Mouse (Mus musculus) ES-Bruce4 (cell line): ENCODE data around the gene Lpin1. TPM values are rescaled to one million over a fixed set of nuclear protein-coding genes. Genes with fewer than 3 reads are reported as not detected.

Experiments used
- H3K27ac ChIP-seq: 2 replicates; pipeline ENCODE4 v1.5.1; 2012; ENCODE audit warnings: low read length, inconsistent platforms; ENCODE audit not compliant: insufficient read depth
- H3K27me3 ChIP-seq: 2 replicates; pipeline ENCODE4 v1.6.1; 2012; ENCODE audit warnings: mild to moderate bottlenecking, low read length, inconsistent platforms; ENCODE audit not compliant: control insufficient read depth, poor library complexity, insufficient read depth, severe bottlenecking
- H3K36me3 ChIP-seq: 2 replicates; pipeline ENCODE4 v1.6.1; 2012; ENCODE audit warnings: inconsistent platforms, mild to moderate bottlenecking, low read length, moderate library complexity; ENCODE audit not compliant: control insufficient read depth, poor library complexity, insufficient read depth, severe bottlenecking
- H3K4me1 ChIP-seq: one replicate; pipeline ENCODE4 v1.8.1; 2011; ENCODE audit warnings: low read length; ENCODE audit not compliant: control insufficient read depth, insufficient read depth
- H3K4me3 ChIP-seq: 2 replicates; pipeline ENCODE4 v1.5.1; 2011; ENCODE audit warnings: low read depth, mild to moderate bottlenecking, low read length
- H3K9ac ChIP-seq: 2 replicates; pipeline ENCODE4 v1.6.1; 2012; ENCODE audit warnings: low read depth, mild to moderate bottlenecking, inconsistent platforms; ENCODE audit not compliant: poor library complexity, severe bottlenecking
- H3K9me3 ChIP-seq: replicated peaks from 2 replicates; pipeline ENCODE4 v1.6.1; 2012; ENCODE audit warnings: mild to moderate bottlenecking, low read length, inconsistent platforms; ENCODE audit not compliant: control insufficient read depth, poor library complexity, insufficient read depth, severe bottlenecking
- CTCF ChIP-seq: IDR thresholded peaks from one replicate; pipeline ENCODE4 v1.8.1; 2011; ENCODE audit warnings: low read depth, low read length
- EP300 ChIP-seq: IDR thresholded peaks from 2 replicates; pipeline ENCODE4 v1.6.1; 2011; ENCODE audit warnings: low read depth, low read length; ENCODE audit not compliant: insufficient read depth
- POLR2A ChIP-seq: IDR thresholded peaks from one replicate; pipeline ENCODE4 v1.8.1; 2011; ENCODE audit warnings: low read length; ENCODE audit not compliant: insufficient read depth
- polyA plus RNA-seq: library from polyadenylated mRNA; stranded (reverse); fragments of >200 nt; gene quantifications from 2 replicates; pipeline ENCODE4 v1.2.4, GENCODE M21; 2011; ENCODE audit warnings: low read depth; ENCODE audit not compliant: missing spikeins, insufficient read depth, insufficient read length

Gene Lpin1
- polyA plus RNA-seq, 1 experiment: 33.3 TPM

- peaks cover 1% of the 10 kb centered on the region for H3K4me1 ChIP-seq
- no peaks in the 10 kb centered on the region for H3K9me3 ChIP-seq
- no peak overlapping the region for H3K4me3 ChIP-seq
- H3K27me3 ChIP-seq: no peaks in the 10 kb centered on the region
- no peak overlapping the region for H3K9ac ChIP-seq
- TF ChIP-seq EP300 (no peak), POLR2A (no peak), CTCF (no peak)
- no peaks in the 10 kb centered on the region for H3K36me3 ChIP-seq
- H3K27ac ChIP-seq: no peak overlapping the region
Observed at GRCm38 (mm10) chr12:16512991-16513390, 97.8 kb downstream of the Lpin1 start.

GRCm38 (mm10) chr12:16509122-16509752, 101.5 kb downstream of the Lpin1 start:
- no peaks in the 10 kb centered on the region for H3K36me3 ChIP-seq
- H3K27ac ChIP-seq: no peak overlapping the region
- H3K27me3 ChIP-seq: no peaks in the 10 kb centered on the region
- H3K4me1 ChIP-seq: peaks cover 1% of the 10 kb centered on the region
- TF ChIP-seq CTCF (peak; percentile 53), EP300 (no peak), POLR2A (no peak)
- no peak overlapping the region for H3K4me3 ChIP-seq
- no peaks in the 10 kb centered on the region for H3K9me3 ChIP-seq
- H3K9ac ChIP-seq: no peak overlapping the region

- H3K4me3 ChIP-seq: no peak overlapping the region
- no peak overlapping the region for H3K9ac ChIP-seq
- no peak for TF ChIP-seq POLR2A
- TF ChIP-seq CTCF: peak; percentile 34
- no peaks in the 10 kb centered on the region for H3K36me3 ChIP-seq
- H3K4me1 ChIP-seq: peaks cover 1% of the 10 kb centered on the region
- H3K27ac ChIP-seq: no peak overlapping the region
- H3K27me3 ChIP-seq: no peaks in the 10 kb centered on the region
- H3K9me3 ChIP-seq: no peaks in the 10 kb centered on the region
Observed at GRCm38 (mm10) chr12:16506796-16507790, 103.7 kb downstream of the Lpin1 start.

- Histone ChIP-seq H3K9me3 (no peaks in the 10 kb centered on the region), H3K36me3 (no peaks in the 10 kb centered on the region), H3K27ac (no peak overlapping the region), H3K4me3 (no peak overlapping the region), H3K4me1 (peaks cover 1% of the 10 kb centered on the region), H3K27me3 (no peaks in the 10 kb centered on the region), H3K9ac (no peak overlapping the region)
- TF ChIP-seq CTCF (peak; percentile 65), EP300 (no peak)
Observed at GRCm38 (mm10) chr12:16504244-16504643, 106.5 kb downstream of the Lpin1 start.

DNA sequence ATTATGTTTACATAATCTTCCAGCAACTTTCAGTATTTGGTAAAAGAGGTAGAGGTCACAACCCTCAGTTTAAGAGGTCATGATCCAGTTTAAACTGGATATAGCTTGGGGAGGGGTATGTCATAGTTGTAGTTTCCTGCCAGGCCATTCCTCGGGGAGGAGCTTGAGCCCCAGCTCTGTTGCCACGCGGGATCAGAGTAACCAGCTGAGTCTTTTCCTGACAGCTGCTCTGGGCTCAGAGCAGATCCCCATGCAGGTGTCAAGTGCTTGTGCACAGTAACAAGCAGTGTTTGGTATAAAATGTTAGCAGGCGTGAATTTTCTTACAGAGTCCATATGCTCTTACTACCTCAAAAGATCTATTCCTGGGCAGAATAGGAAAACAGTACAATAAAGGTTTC, 112.8 kb downstream of the Lpin1 start:
- Histone ChIP-seq H3K4me3 (no peak overlapping the region), H3K36me3 (no peaks in the 10 kb centered on the region), H3K9ac (no peak overlapping the region), H3K27me3 (peaks cover 2% of the 10 kb centered on the region; the same call in 1 of the 2 replicates), H3K27ac (no peak overlapping the region), H3K9me3 (no peaks in the 10 kb centered on the region), H3K4me1 (no peaks in the 10 kb centered on the region)
- no peak for TF ChIP-seq POLR2A
- TF ChIP-seq CTCF: no peak
- TF ChIP-seq EP300: no peak

DNA sequence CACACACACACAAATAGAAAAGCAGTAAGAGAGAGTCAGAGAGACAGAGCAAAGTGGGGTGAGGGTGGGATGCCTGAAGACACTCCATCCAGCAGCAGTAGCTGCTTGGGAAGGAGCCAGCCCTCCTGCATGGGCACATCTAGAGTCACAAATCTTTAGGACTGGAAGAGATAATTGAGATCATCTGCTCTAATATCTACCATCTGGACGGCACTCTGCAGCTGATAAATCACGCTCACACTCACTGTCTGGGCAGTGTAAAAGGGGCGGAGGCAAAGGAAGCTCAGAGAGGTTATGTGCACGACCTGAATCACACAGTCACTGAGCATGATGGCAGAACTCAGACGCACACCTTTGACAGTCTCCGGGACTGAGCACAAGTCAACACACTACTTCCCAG, 118.1 kb downstream of the Lpin1 start:
- H3K36me3 ChIP-seq: no peaks in the 10 kb centered on the region
- H3K4me3 ChIP-seq: no peak overlapping the region
- no peak overlapping the region for H3K27ac ChIP-seq
- H3K9me3 ChIP-seq: no peaks in the 10 kb centered on the region
- H3K27me3 ChIP-seq: no peaks in the 10 kb centered on the region
- H3K4me1 ChIP-seq: no peaks in the 10 kb centered on the region
- no peak overlapping the region for H3K9ac ChIP-seq
- no peak for TF ChIP-seq EP300
